Mouse (Mus musculus) adrenal gland, adult 8-10 months (tissue): ENCODE measurements at regions not wholly inside any gene's neighbourhood (a gene's known extent, or its start where the extent isn't known, plus 50 kb on each side); places are given as distances from the start of the nearest gene placed in this dataset.
"Not testable (repeated sequence)": the region's sequence is repeated elsewhere in the genome, so short reads cannot be mapped to it uniquely, and the experiment has no call there.

Experiments
- DNase-seq: peaks from one replicate; pipeline ENCODE4 v3.0.0; 2022

- no peak for DNase-seq
These were observed 269.9 kb upstream of the Ube2e3 start for GRCm38 (mm10) chr2:78598039-78598438.

GRCm38 (mm10) chr2:78596251-78596650 lies 271.7 kb upstream of the Ube2e3 start:
- DNase-seq = peak; percentile 34

- no peak for DNase-seq
These were observed 287.9 kb upstream of the Ube2e3 start for GRCm38 (mm10) chr2:78580013-78580412.

- no peak for DNase-seq
These were observed 295.4 kb upstream of the Ube2e3 start for GRCm38 (mm10) chr2:78572492-78572891.

- no peak for DNase-seq
These were observed 309.8 kb upstream of the Ube2e3 start for GRCm38 (mm10) chr2:78558128-78558527.

GRCm38 (mm10) chr2:78551085-78551484 lies 316.8 kb upstream of the Ube2e3 start:
- no peak for DNase-seq

- no peak for DNase-seq
These were observed 319.0 kb upstream of the Ube2e3 start for GRCm38 (mm10) chr2:78548683-78549467.

GRCm38 (mm10) chr2:78547286-78547685 lies 320.6 kb upstream of the Ube2e3 start:
- peak; percentile 66 for DNase-seq

- DNase-seq = no peak
These were observed 327.5 kb upstream of the Ube2e3 start for GRCm38 (mm10) chr2:78540422-78540821.

GRCm38 (mm10) chr2:78539592-78540300 lies 328.2 kb upstream of the Ube2e3 start:
- no peak for DNase-seq

GRCm38 (mm10) chr2:78537574-78537973 lies 330.4 kb upstream of the Ube2e3 start:
- DNase-seq = no peak

- DNase-seq = not testable (repeated sequence)
These were observed 334.0 kb upstream of the Ube2e3 start for GRCm38 (mm10) chr2:78533881-78534280.

GRCm38 (mm10) chr2:78530535-78530934 lies 337.4 kb upstream of the Ube2e3 start:
- no peak for DNase-seq

- DNase-seq = no peak
These were observed 347.5 kb upstream of the Ube2e3 start for GRCm38 (mm10) chr2:78520258-78521023.

GRCm38 (mm10) chr2:78493115-78493514 lies 374.8 kb upstream of the Ube2e3 start:
- no peak for DNase-seq

GRCm38 (mm10) chr2:78480036-78480435 lies 387.9 kb upstream of the Ube2e3 start:
- DNase-seq = no peak

- DNase-seq = no peak
These were observed 408.5 kb upstream of the Ube2e3 start for GRCm38 (mm10) chr2:78459444-78459843.

GRCm38 (mm10) chr2:78453411-78453810 lies 414.5 kb upstream of the Ube2e3 start:
- no peak for DNase-seq

GRCm38 (mm10) chr2:78436816-78437215 lies 431.1 kb upstream of the Ube2e3 start:
- DNase-seq = no peak

- DNase-seq = no peak
These were observed 432.9 kb upstream of the Ube2e3 start for GRCm38 (mm10) chr2:78435071-78435470.

GRCm38 (mm10) chr2:78427659-78428336 lies 440.1 kb upstream of the Ube2e3 start:
- DNase-seq = no peak

- no peak for DNase-seq
These were observed 449.2 kb upstream of the Ube2e3 start for GRCm38 (mm10) chr2:78418561-78419338.
